Mouse (Mus musculus): ENCODE results near the gene Mb.

GRCm38 (mm10) chr15:76973272-76973854, 77.1 kb downstream of the Mb start:
- TF ChIP-seq POLR2A (IDR thresholded peaks at IDR 0.05; ENCODE audit: extremely low read depth, insufficient read depth, low read length) = no peak
- no peak for TF ChIP-seq CTCF (IDR thresholded peaks at IDR 0.05; ENCODE audit: low read depth, low read length)

Data from liver, adult 2 months (tissue).